Mouse (Mus musculus) gastrocnemius, adult 8-10 months (tissue): Measurements from ENCODE around the gene Lnx2. TPM values are rescaled to one million over a fixed set of nuclear protein-coding genes. Genes with fewer than 3 reads are reported as not detected.

Source experiments
- DNase-seq, 2 experiments: peaks; one replicate each; pipeline ENCODE4 v3.0.0; 2022; ENCODE audit warnings: low spot score in 2 of 2
- total RNA-seq, 4 experiments: library from RNA; stranded (reverse); gene quantifications; 2 replicates each; pipeline ENCODE4 v1.2.4; 2022

Lnx2 gene
- total RNA-seq, 4 experiments from 2014 or later: 1.8 to 2.0 (median 1.9) TPM

DNA sequence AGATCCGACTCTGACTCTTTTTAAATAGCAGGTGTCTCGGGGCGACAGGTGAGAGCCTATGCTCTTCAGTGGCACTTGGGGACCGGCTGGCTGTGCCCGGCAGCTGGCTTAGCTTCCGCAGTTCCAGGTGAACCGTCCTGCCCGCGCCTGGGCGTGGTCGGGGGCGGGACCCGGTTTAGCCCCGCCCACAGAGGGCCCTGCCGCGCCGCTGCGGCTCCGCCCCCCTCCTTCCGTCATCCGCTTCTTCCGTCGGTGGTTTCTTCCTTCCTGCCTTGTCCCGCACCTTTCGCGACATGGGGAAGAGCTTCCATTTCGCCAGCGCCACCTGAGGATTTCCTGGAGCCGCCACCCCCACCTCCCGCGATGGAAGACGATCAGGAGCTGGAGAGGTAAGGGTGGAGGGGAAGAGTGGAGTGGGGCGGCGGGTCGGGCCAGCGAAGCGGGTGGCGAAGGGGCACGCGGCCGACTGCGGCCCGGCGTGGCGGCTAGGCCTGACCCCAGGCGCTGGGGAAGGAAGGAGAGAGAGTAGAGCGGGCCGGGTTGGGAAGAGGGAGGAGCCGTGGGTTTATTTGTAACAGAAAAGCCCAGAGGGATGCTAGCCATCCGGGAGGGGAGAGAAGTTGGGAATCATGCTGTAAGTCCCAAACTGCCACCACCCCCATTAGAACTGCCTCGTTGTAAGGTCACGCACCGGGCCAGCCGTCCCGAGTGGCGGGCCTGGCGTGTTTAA lies 1.1 kb upstream of the Lnx2 start:
- DNase-seq: peak; percentile 84 to 89

DNA sequence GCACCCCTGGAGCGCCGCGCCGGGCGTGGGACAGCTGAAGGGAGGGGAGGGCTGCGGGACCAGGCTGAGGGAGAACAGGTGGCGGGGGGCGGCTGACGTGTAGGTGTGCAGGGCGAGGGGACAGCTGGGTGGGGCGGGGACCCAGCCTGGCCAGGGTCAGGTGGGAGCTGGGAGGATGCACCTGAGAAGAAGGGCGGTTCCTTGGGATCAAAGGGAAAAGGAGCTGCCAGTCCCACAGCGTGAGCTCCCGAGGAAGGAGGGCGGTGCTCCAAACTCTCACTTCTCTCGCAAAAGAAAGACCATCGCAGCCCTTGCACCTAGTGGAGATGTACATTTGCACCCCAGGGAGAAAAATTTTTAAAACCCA lies 396 bp upstream of the Lnx2 start, which contains the start of gene Polr1d:
Polr1d (plus strand) TSS at position 252 of the 367 bp plus-strand sequence.
- no peak for DNase-seq

DNA sequence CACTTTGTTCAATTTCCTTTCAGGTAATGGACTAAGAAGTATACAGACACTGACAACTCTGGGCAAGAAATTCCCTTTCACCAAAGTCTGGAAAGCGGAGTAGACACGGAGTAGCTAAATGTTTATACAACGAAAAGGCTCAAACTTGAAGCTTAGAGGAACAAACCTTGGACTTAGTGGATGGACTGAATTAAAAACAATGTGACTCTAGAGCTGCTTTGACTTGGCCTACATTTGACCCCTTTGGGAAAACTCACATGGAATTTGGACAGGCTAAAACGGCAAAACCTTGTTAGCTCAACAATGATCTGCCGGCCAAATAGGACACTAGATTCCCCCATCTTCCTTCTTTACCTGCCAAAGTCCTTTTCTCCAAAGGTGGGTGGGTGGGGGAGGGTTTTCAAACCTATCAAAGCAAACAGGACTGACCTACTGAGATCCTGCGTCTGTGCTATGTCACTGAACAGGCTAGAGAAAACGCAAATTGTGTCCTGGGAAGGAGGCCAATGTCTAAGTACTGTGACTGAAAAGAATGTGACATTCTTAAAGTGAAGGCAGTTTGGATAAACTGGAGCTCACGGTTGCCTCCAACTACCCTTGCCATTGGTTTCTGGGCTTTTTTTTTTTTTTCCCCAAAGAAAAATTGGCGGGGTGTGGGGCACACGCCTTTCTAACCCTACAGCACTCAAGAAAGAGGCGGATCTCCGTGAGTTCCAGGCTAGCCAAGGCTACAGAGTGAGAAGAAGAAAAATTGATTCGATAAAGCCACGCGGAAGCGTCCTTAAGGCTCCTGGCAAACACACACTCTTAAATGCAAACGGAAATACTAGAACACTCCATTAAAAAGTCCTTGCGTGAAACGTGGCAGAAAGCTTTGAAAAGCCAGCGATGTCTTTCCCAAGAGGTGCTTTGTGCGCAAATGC lies 1.0 kb downstream of the Lnx2 start:
- DNase-seq: no peak

DNA sequence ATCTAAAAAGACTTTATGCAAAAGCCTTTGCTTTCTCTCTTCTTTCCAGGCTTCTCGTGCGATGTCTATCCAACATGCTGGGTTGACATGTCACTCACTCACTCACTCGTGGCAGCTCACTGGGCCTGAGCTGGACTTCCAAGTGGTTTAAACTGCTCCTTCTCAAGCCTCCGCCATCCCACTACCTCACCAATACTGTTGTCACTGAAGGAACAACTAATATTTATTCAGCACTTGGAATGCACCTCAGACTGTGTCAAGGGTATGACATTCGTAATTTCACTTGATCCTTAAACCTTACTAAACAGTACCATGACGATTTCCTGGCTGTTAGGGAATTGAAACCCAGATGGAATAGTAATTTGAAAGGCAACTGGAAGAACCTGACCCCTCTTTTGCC lies 2.6 kb downstream of the Lnx2 start:
- DNase-seq: no peak

GRCm38 (mm10) chr5:147071886-147072285 lies 4.5 kb downstream of the Lnx2 start:
- no peak for DNase-seq

DNA sequence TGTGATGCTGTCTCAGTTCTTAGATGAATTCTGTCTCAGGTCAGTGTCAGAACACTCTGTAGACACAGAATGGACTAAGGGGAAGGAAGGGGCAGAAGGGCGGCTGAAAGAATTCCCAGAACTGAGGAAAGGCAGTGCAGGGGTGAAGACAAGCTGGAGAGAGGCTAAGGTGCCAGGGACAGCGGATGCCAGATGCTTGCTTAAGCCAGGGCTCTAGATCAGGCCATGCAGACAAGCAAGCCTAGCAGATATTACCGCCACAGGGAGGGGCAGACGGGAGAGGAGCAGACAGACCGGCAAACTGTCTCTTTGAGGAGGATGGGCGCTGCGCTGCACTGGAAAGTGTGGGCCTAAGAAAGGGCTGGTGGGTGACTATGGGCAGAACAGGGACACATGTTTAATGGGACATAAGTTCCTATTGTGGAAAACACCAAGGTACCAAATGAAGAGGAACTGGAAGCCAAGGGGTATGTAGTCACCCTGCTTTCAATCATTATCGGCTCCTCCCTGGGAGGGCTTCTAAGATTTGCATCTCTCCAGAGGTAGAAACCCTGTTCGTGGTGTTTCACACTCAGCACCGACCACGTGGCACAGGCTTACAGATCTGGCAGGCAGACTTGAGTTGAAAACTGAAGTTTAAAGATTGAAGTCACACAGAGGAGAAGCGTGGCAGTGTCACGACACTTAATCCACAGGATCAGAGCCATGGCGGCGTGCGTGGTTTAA lies 5.4 kb downstream of the Lnx2 start:
- peak in 1 of 2 experiments; percentile 26 for DNase-seq

- DNase-seq: no peak
These were observed 7.5 kb downstream of the Lnx2 start for GRCm38 (mm10) chr5:147068876-147069275.

GRCm38 (mm10) chr5:147066965-147067364 lies 9.4 kb downstream of the Lnx2 start:
- DNase-seq: no peak

- no peak for DNase-seq
These were observed 10.3 kb downstream of the Lnx2 start for GRCm38 (mm10) chr5:147066129-147066528.

- no peak for DNase-seq
These were observed 13.1 kb downstream of the Lnx2 start for GRCm38 (mm10) chr5:147063215-147063661.

- DNase-seq: no peak
These were observed 16.4 kb downstream of the Lnx2 start for GRCm38 (mm10) chr5:147060024-147060423.

- DNase-seq: no peak
These were observed 17.1 kb downstream of the Lnx2 start for GRCm38 (mm10) chr5:147059319-147059718.

DNA sequence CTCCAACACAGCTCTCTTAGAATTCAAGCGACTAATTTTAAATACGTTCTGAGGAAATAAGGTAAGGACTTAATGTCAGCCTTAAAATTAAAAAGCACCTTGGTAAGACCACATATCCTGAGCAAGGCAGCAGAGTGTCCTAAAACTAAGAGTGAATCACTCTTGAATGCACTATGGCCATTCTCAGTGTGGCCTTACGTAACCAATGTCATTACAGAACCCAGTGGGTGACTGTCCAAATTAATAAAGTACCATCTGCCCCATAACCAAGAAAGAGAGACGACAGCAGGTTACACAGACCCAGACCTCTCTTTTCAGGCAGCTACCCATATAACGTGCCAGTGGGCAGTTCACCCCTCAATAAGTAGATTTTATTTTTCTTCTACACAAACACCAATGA lies 17.7 kb downstream of the Lnx2 start:
- DNase-seq: no peak

- no peak for DNase-seq
These were observed 18.6 kb downstream of the Lnx2 start for GRCm38 (mm10) chr5:147057626-147058414.

GRCm38 (mm10) chr5:147056712-147057290 lies 19.6 kb downstream of the Lnx2 start:
- no peak for DNase-seq

GRCm38 (mm10) chr5:147055572-147056245 lies 20.7 kb downstream of the Lnx2 start:
- DNase-seq: no peak

- no peak for DNase-seq
These were observed 21.6 kb downstream of the Lnx2 start for GRCm38 (mm10) chr5:147054747-147055270.

GRCm38 (mm10) chr5:147054328-147054727 lies 22.1 kb downstream of the Lnx2 start:
- DNase-seq: no peak

DNA sequence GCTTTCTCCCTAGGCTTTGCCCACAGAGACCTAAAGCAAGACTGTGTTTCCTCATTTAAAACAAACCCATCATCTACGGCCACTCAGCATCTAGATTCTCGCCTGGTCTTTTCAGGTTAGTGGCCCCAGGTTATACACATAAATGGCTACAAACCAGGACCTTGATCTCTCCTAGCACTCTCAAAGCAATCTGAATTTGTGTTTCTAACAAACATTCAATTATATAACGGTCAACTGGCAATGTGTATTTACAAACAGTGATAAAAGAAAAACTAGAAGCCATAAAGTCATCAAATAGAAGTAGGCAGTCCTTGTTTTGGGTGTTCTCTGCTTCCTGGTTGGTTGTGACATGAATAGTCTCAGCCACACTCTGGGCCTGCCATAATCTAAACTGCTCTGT lies 22.9 kb downstream of the Lnx2 start:
- no peak for DNase-seq

GRCm38 (mm10) chr5:147053071-147053470 lies 23.3 kb downstream of the Lnx2 start:
- DNase-seq: no peak
